Mouse (Mus musculus): ENCODE data around the gene Bnip3.
A peak's percentile ranks its signal among the peaks of the same experiment; 100 is the strongest.

Gene Bnip3

GRCm38 (mm10) chr7:138909277-138910192 is at the start of gene Bnip3:
TSS of gene Bnip3 (minus strand) at chr7:138909519.
- peak; percentile 71 to 74 for DNase-seq

- DNase-seq: no peak
These were observed 47.8 kb upstream of the Bnip3 start for GRCm38 (mm10) chr7:138957106-138957505.

- DNase-seq: no peak
These were observed 46.5 kb upstream of the Bnip3 start for GRCm38 (mm10) chr7:138955787-138956186.

- no peak for DNase-seq
These were observed 39.0 kb upstream of the Bnip3 start for GRCm38 (mm10) chr7:138948309-138948708.

- no peak for DNase-seq
These were observed 38.4 kb upstream of the Bnip3 start for GRCm38 (mm10) chr7:138947741-138948140.

GRCm38 (mm10) chr7:138945668-138946067 is 36.3 kb upstream of the Bnip3 start:
- DNase-seq: no peak

GRCm38 (mm10) chr7:138942301-138942700 is 33.0 kb upstream of the Bnip3 start:
- DNase-seq: no peak

- no peak for DNase-seq
These were observed 32.3 kb upstream of the Bnip3 start for GRCm38 (mm10) chr7:138941571-138941970.

- no peak for DNase-seq
These were observed 31.5 kb upstream of the Bnip3 start, which contains the start of gene Jakmip3 for GRCm38 (mm10) chr7:138940612-138941461. TSS of gene Jakmip3 (plus strand) at chr7:138940730.

- DNase-seq: no peak
These were observed 30.9 kb upstream of the Bnip3 start for GRCm38 (mm10) chr7:138940256-138940611.

- no peak for DNase-seq
These were observed 29.7 kb upstream of the Bnip3 start for GRCm38 (mm10) chr7:138938991-138939390.

- DNase-seq: no peak
These were observed 25.2 kb upstream of the Bnip3 start for GRCm38 (mm10) chr7:138934523-138934922.

GRCm38 (mm10) chr7:138928456-138928855 is 19.1 kb upstream of the Bnip3 start:
- DNase-seq: no peak

- DNase-seq: no peak
These were observed 14.6 kb upstream of the Bnip3 start for GRCm38 (mm10) chr7:138923756-138924425.

GRCm38 (mm10) chr7:138921611-138922010 is 12.3 kb upstream of the Bnip3 start:
- DNase-seq: no peak

GRCm38 (mm10) chr7:138919156-138919944 is 10.0 kb upstream of the Bnip3 start:
- peak in 1 of 2 experiments; percentile 20 for DNase-seq

- DNase-seq: no peak
These were observed 4.3 kb upstream of the Bnip3 start for GRCm38 (mm10) chr7:138913616-138914015.

- no peak for DNase-seq
These were observed 859 bp upstream of the Bnip3 start for GRCm38 (mm10) chr7:138910193-138910562.

GRCm38 (mm10) chr7:138908768-138909276 is 497 bp downstream of the Bnip3 start:
- DNase-seq: no peak

GRCm38 (mm10) chr7:138907976-138908375 is 1.3 kb downstream of the Bnip3 start:
- DNase-seq: no peak

GRCm38 (mm10) chr7:138907043-138907442 is 2.3 kb downstream of the Bnip3 start:
- no peak for DNase-seq

- no peak for DNase-seq
These were observed 2.9 kb downstream of the Bnip3 start for GRCm38 (mm10) chr7:138906441-138906840.

Data from thymus, adult 18-20 months (tissue).